10 mouse cellular contexts compared by ENCODE assay signal in the genomic region with DNA sequence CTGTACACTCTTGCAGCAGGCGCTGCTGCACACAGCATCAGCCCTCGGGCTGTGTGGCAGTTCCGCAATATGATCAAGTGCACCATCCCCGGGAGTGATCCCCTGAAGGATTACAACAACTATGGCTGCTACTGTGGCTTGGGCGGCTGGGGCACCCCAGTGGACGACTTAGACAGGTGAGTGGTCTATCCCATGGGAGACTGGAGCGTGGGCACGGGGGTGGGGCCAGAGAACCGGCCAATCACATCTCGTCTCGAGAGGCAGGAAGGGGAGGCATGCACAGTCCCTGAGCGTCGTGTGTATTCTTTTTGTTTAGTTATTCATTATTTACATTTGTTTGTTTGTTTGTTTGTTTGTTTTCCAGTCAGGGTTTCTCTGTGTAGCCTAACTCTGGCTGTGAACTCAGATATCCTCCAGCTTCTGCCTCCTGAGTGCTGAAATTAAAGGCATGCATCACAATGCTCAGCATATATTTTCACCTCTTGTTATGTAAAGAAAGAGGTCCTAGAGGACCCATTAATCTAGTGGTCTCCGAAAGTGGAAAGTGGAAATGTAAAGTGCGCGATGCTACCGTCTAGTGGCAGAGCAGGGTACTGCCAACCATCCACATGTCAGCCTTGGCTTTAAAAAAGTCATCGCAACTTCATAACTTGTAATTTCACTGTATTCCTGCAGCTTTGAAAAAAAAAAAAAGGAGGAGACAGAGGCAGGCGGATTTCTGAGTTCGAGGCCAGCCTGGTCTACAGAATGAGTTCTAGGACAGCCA. TPM values are rescaled to one million over a fixed set of nuclear protein-coding genes. Genes with fewer than 3 reads are reported as not detected.
DNase-seq lines count a peak whose midpoint lies in the region; ATAC-seq lines count a peak whose summit lies in the region.
"Had no signal": no experiment of that assay in that cellular context is flagged by ENCODE, and none has a peak within 500 bp of the region (broad histone marks: within the 10 kb centered on the region; RNA-seq: fewer than 3 reads in every experiment).

No protein-coding gene starts in this region.

- no peaks in the 10 kb centered on the region for H3K27me3 ChIP-seq in midbrain, embryonic 14.5 days (ENCODE audit: control insufficient read depth, insufficient read depth, low read length)
- H3K27me3 ChIP-seq in midbrain, embryonic 15.5 days (replicated peaks) = no peaks in the 10 kb centered on the region
- no peaks in the 10 kb centered on the region for H3K27me3 ChIP-seq in hindbrain, embryonic 14.5 days (ENCODE audit: control insufficient read depth, insufficient read depth, low read length)
- peaks cover 22% of the 10 kb centered on the region for H3K27me3 ChIP-seq in liver, embryonic 15.5 days

- no peak overlapping the region for H3K9ac ChIP-seq in midbrain, embryonic 14.5 days (replicated peaks; ENCODE audit: low read length)
- no peak overlapping the region for H3K9ac ChIP-seq in midbrain, embryonic 15.5 days
- H3K9ac ChIP-seq in hindbrain, embryonic 14.5 days = no peak overlapping the region
- no peak overlapping the region for H3K9ac ChIP-seq in liver, embryonic 15.5 days

- WGBS in midbrain, embryonic 14.5 days = 37% methylated on average over 20 of the region's 20 CpGs
- WGBS in midbrain, embryonic 15.5 days = 38% methylated on average over 20 of the region's 20 CpGs
- 32% methylated on average over 20 of the region's 20 CpGs for WGBS in hindbrain, embryonic 14.5 days
- WGBS in liver, embryonic 15.5 days (ENCODE audit: insufficient replicate concordance) = 31% methylated on average over 20 of the region's 20 CpGs

- peak; percentile 67 for DNase-seq in adrenal gland, postnatal 14 days
- DNase-seq in adrenal gland, adult 2 months = no peak
- peak; percentile 81 for DNase-seq in midbrain, embryonic 14.5 days
- peak; percentile 85 for DNase-seq in embryo, embryonic 10 days (ENCODE audit: low spot score)
- peak; percentile 81 for DNase-seq in hindbrain, embryonic 14.5 days (ENCODE audit: low spot score)
- peak; percentile 56 to 79 for DNase-seq in spleen, postnatal 10 days (ENCODE audit: low spot score in 2 of 2)

- H3K27ac ChIP-seq in midbrain, embryonic 14.5 days (replicated peaks; ENCODE audit: low read depth, low read length) = no peak overlapping the region
- H3K27ac ChIP-seq in midbrain, embryonic 15.5 days = no peak overlapping the region
- no peak overlapping the region for H3K27ac ChIP-seq in hindbrain, embryonic 14.5 days
- H3K27ac ChIP-seq in liver, embryonic 15.5 days (replicated peaks) = no peak overlapping the region

- H3K9me3 ChIP-seq in midbrain, embryonic 14.5 days (ENCODE audit: control insufficient read depth, low read length) = no peaks in the 10 kb centered on the region
- H3K9me3 ChIP-seq in midbrain, embryonic 15.5 days = no peaks in the 10 kb centered on the region
- H3K9me3 ChIP-seq in hindbrain, embryonic 14.5 days (ENCODE audit: control insufficient read depth, low read length) = no peaks in the 10 kb centered on the region
- H3K9me3 ChIP-seq in liver, embryonic 15.5 days (replicated peaks) = no peaks in the 10 kb centered on the region
- H3K9me3 ChIP-seq: G1E had no signal

- no peaks in the 10 kb centered on the region for H3K36me3 ChIP-seq in midbrain, embryonic 14.5 days (ENCODE audit: control insufficient read depth, insufficient read depth, low read length)
- H3K36me3 ChIP-seq in midbrain, embryonic 15.5 days (replicated peaks) = no peaks in the 10 kb centered on the region
- H3K36me3 ChIP-seq in hindbrain, embryonic 14.5 days (replicated peaks; ENCODE audit: control insufficient read depth, insufficient read depth) = no peaks in the 10 kb centered on the region
- H3K36me3 ChIP-seq in liver, embryonic 15.5 days (replicated peaks) = no peaks in the 10 kb centered on the region
- H3K36me3 ChIP-seq: G1E had no signal

- 0 out of 2 replicates have a peak overlapping the region, but pooled peaks have one; percentile 10 for H3K4me2 ChIP-seq in midbrain, embryonic 14.5 days (ENCODE audit: low read length)
- no peak overlapping the region for H3K4me2 ChIP-seq in midbrain, embryonic 15.5 days
- peak overlapping the region; percentile 23; the same call in 1 of the 2 replicates for H3K4me2 ChIP-seq in hindbrain, embryonic 14.5 days (replicated peaks)
- H3K4me2 ChIP-seq in liver, embryonic 15.5 days = peak overlapping the region; percentile 38

- H3K4me3 ChIP-seq in midbrain, embryonic 14.5 days (replicated peaks; ENCODE audit: low read depth, low read length) = no peak overlapping the region
- no peak overlapping the region for H3K4me3 ChIP-seq in midbrain, embryonic 15.5 days
- no peak overlapping the region for H3K4me3 ChIP-seq in hindbrain, embryonic 14.5 days (replicated peaks; ENCODE audit: low read length)
- H3K4me3 ChIP-seq in liver, embryonic 15.5 days (replicated peaks) = no peak overlapping the region

- no peak for ATAC-seq in midbrain, embryonic 14.5 days (ENCODE audit: low FRiP score, low TSS enrichment)
- ATAC-seq in midbrain, embryonic 15.5 days (replicated peaks) = no peak
- no peak for ATAC-seq in hindbrain, embryonic 14.5 days (ENCODE audit: low FRiP score)
- no peak for ATAC-seq in liver, embryonic 15.5 days (ENCODE audit: insufficient read depth)

- peaks cover 5% of the 10 kb centered on the region; the same call in 1 of the 2 replicates for H3K4me1 ChIP-seq in midbrain, embryonic 14.5 days (ENCODE audit: control insufficient read depth, insufficient read depth, low read length)
- peaks cover 11% of the 10 kb centered on the region for H3K4me1 ChIP-seq in midbrain, embryonic 15.5 days
- H3K4me1 ChIP-seq in hindbrain, embryonic 14.5 days (replicated peaks; ENCODE audit: control insufficient read depth, insufficient read depth, low read length) = 0 out of 2 replicates have a peak, but pooled peaks cover 4% of the 10 kb centered on the region
- peaks cover 23% of the 10 kb centered on the region for H3K4me1 ChIP-seq in liver, embryonic 15.5 days (replicated peaks)

RNA-seq across cellular contexts. Expression of a gene that starts 4.9 kb away (rescaled TPM):
- not detected in 2 replicates for total RNA-seq in adrenal gland, postnatal 14 days (2021)
- not detected for total RNA-seq in adrenal gland, adult 2 months (2021)
- 7.6 TPM in 1 of 2 replicates, not detected in the other for polyA plus RNA-seq in adrenal gland, adult 2 months (2012; rRNA removed)
- polyA plus RNA-seq in midbrain, embryonic 14.5 days (2014; fragmentation: Nextera tagmentation; extraction: Ambion mirVana) = not detected in 2 replicates
- polyA plus RNA-seq in midbrain, embryonic 15.5 days (2015; fragmentation: Nextera tagmentation; extraction: Ambion mirVana) = not detected in 2 replicates
- polyA plus RNA-seq in hindbrain, embryonic 14.5 days (2014; fragmentation: Nextera tagmentation; extraction: Ambion mirVana) = 0.67 TPM in 1 of 2 replicates, not detected in the other
- polyA plus RNA-seq in liver, embryonic 15.5 days (2015; fragmentation: Nextera tagmentation; extraction: Ambion mirVana) = not detected in 2 replicates
- total RNA-seq: G1E; left cerebral cortex, adult 8-10 months had no signal

RNA-seq across cellular contexts. Expression of a gene that starts 13.6 kb away (rescaled TPM):
- total RNA-seq in adrenal gland, postnatal 14 days (2021) = 18.1 and 23.5 TPM in 2 replicates
- 10 to 100 TPM; 15.1 to 28.0 TPM for total RNA-seq in adrenal gland, adult 2 months (2021)
- polyA plus RNA-seq in adrenal gland, adult 2 months (2012; rRNA removed) = 47.4 and 61.7 TPM in 2 replicates
- polyA plus RNA-seq in midbrain, embryonic 14.5 days (2014; fragmentation: Nextera tagmentation; extraction: Ambion mirVana) = 23.8 and 25.9 TPM in 2 replicates
- polyA plus RNA-seq in midbrain, embryonic 15.5 days (2015; fragmentation: Nextera tagmentation; extraction: Ambion mirVana) = 31.6 and 32.6 TPM in 2 replicates
- 19.1 and 20.3 TPM in 2 replicates for polyA plus RNA-seq in hindbrain, embryonic 14.5 days (2014; fragmentation: Nextera tagmentation; extraction: Ambion mirVana)
- polyA plus RNA-seq in liver, embryonic 15.5 days (2015; fragmentation: Nextera tagmentation; extraction: Ambion mirVana) = 6.0 and 6.1 TPM in 2 replicates

RNA-seq across cellular contexts. Expression of a gene that starts 35.5 kb away (rescaled TPM):
- total RNA-seq in adrenal gland, postnatal 14 days (2021) = 48.9 and 54.8 TPM in 2 replicates
- total RNA-seq in adrenal gland, adult 2 months (2021) = 10 to 100 TPM; 39.4 to 47.2 TPM
- 66.9 and 67.5 TPM in 2 replicates for polyA plus RNA-seq in adrenal gland, adult 2 months (2012; rRNA removed)
- 10.9 and 11.3 TPM in 2 replicates for polyA plus RNA-seq in midbrain, embryonic 14.5 days (2014; fragmentation: Nextera tagmentation; extraction: Ambion mirVana)
- 20.4 and 20.9 TPM in 2 replicates for polyA plus RNA-seq in midbrain, embryonic 15.5 days (2015; fragmentation: Nextera tagmentation; extraction: Ambion mirVana)
- polyA plus RNA-seq in hindbrain, embryonic 14.5 days (2014; fragmentation: Nextera tagmentation; extraction: Ambion mirVana) = 11.3 and 12.2 TPM in 2 replicates
- polyA plus RNA-seq in liver, embryonic 15.5 days (2015; fragmentation: Nextera tagmentation; extraction: Ambion mirVana) = 15.2 and 16.8 TPM in 2 replicates

RNA-seq across cellular contexts. Expression of a gene that starts 41.5 kb away (rescaled TPM):
- 15.2 and 15.8 TPM in 2 replicates for total RNA-seq in adrenal gland, postnatal 14 days (2021)
- 10 to 100 TPM; 16.3 to 19.1 TPM for total RNA-seq in adrenal gland, adult 2 months (2021)
- polyA plus RNA-seq in adrenal gland, adult 2 months (2012; rRNA removed) = 24.0 and 29.5 TPM in 2 replicates
- polyA plus RNA-seq in midbrain, embryonic 14.5 days (2014; fragmentation: Nextera tagmentation; extraction: Ambion mirVana) = 71.6 and 101 TPM in 2 replicates
- polyA plus RNA-seq in midbrain, embryonic 15.5 days (2015; fragmentation: Nextera tagmentation; extraction: Ambion mirVana) = 65.9 and 66.3 TPM in 2 replicates
- 59.6 and 60.2 TPM in 2 replicates for polyA plus RNA-seq in hindbrain, embryonic 14.5 days (2014; fragmentation: Nextera tagmentation; extraction: Ambion mirVana)
- 0.36 and 0.44 TPM in 2 replicates for polyA plus RNA-seq in liver, embryonic 15.5 days (2015; fragmentation: Nextera tagmentation; extraction: Ambion mirVana)
